Mouse (Mus musculus) stomach, postnatal 0 days (tissue): Measurements from ENCODE around the gene Zfp536.

ENCODE experiments used
- CTCF ChIP-seq: IDR thresholded peaks from 2 replicates; pipeline ENCODE4 v1.5.1; 2016; ENCODE audit warnings: antibody characterized with exemption, low read depth, mild to moderate bottlenecking, moderate library complexity
- EP300 ChIP-seq: optimal IDR thresholded peaks from 2 replicates; pipeline ENCODE3; 2016; ENCODE audit warnings: antibody characterized with exemption

DNA sequence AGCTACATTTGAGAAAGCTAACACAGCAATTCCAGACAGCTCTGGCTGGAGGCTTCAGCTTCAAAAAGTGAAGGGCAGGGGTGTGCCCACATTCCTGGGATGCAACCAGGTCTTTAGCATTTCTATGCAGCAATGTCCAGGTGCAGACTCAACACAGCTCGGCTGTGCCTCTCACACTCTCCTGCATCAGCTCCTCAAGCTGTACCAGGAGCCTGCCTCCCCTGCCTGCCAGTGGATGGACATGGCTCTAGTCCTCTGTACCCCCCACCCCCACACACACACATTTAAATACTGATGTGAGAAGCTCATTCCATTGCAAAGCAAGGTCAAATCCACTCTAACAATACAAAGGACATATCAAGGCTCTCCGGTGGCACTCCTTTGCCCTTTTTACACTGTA, 298.0 kb downstream of the Zfp536 start:
- TF ChIP-seq CTCF = no peak
- TF ChIP-seq EP300 = no peak
